Comparison of ENCODE assay signal across 27 mouse cellular contexts in genomic region chr7:103825536-103826254, GRCm38 (mm10). TPM values are rescaled to one million over a fixed set of nuclear protein-coding genes. Genes with fewer than 3 reads are reported as not detected.
A peak's percentile ranks its signal among the peaks of the same experiment; 100 is the strongest.
DNase-seq lines count a peak whose midpoint lies in the region; ATAC-seq and TF ChIP-seq lines count a peak whose summit lies in the region.
"Had no signal": no experiment of that assay in that cellular context is flagged by ENCODE, and none has a peak within 500 bp of the region (broad histone marks: within the 10 kb centered on the region; RNA-seq: fewer than 3 reads in every experiment).

No protein-coding gene starts in this region.

- TF ChIP-seq POLR2A in lung, adult 2 months (IDR thresholded peaks at IDR 0.05; ENCODE audit: borderline replicate concordance, extremely low read depth, low read depth, low read length) = no peak

- no peak overlapping the region for H3K27ac ChIP-seq in lung, embryonic 14.5 days (ENCODE audit: low read depth)
- H3K27ac ChIP-seq in liver, embryonic 13.5 days = peak overlapping the region; percentile 98
- H3K27ac ChIP-seq in stomach, embryonic 16.5 days (ENCODE audit: low read length) = no peak overlapping the region
- H3K27ac ChIP-seq: embryonic facial prominence, embryonic 12.5 days; gastrocnemius, adult 2 months; heart, embryonic 10.5 days; hindbrain, embryonic 15.5 days; limb, embryonic 10.5 days; neural tube, embryonic 13.5 days had no signal

- no peak for DNase-seq in lung, embryonic 14.5 days
- no peak for DNase-seq in lung, adult 2 months
- DNase-seq in liver, embryonic 13.5 days = no peak
- DNase-seq in thymus, postnatal 0 days (ENCODE audit: low spot score) = no peak
- no peak for DNase-seq in urinary bladder, adult 2 months (ENCODE audit: low spot score)
- DNase-seq: adrenal gland, postnatal 36 days; cerebellum, adult 11-12 months; cerebellum, postnatal 10 days; gastrocnemius, adult 2 months; kidney, postnatal 4 days; lung, postnatal 36 days; midbrain, embryonic 14.5 days had no signal

- H3K9me3 ChIP-seq in lung, embryonic 14.5 days (ENCODE audit: low read depth, low read length) = no peaks in the 10 kb centered on the region
- H3K9me3 ChIP-seq in erythroblast, embryonic 14.5 days (ENCODE audit: control insufficient read depth, low read length) = no peaks in the 10 kb centered on the region
- H3K9me3 ChIP-seq in liver, embryonic 13.5 days (replicated peaks) = no peaks in the 10 kb centered on the region
- no peaks in the 10 kb centered on the region for H3K9me3 ChIP-seq in stomach, embryonic 16.5 days (replicated peaks; ENCODE audit: control insufficient read depth, low read length)
- H3K9me3 ChIP-seq: embryonic facial prominence, embryonic 12.5 days; heart, embryonic 10.5 days; hindbrain, embryonic 15.5 days; limb, embryonic 10.5 days; neural tube, embryonic 13.5 days had no signal

- no peaks in the 10 kb centered on the region for H3K36me3 ChIP-seq in lung, embryonic 14.5 days (ENCODE audit: insufficient read depth)
- H3K36me3 ChIP-seq in erythroblast, embryonic 14.5 days (ENCODE audit: control insufficient read depth) = peaks cover 18% of the 10 kb centered on the region
- H3K36me3 ChIP-seq in liver, embryonic 13.5 days = no peaks in the 10 kb centered on the region
- H3K36me3 ChIP-seq in stomach, embryonic 16.5 days (ENCODE audit: control insufficient read depth, insufficient read depth, low read length) = no peaks in the 10 kb centered on the region
- H3K36me3 ChIP-seq: embryonic facial prominence, embryonic 12.5 days; heart, embryonic 10.5 days; hindbrain, embryonic 15.5 days; limb, embryonic 10.5 days; neural tube, embryonic 13.5 days had no signal

- no peak overlapping the region for H3K4me2 ChIP-seq in lung, embryonic 14.5 days
- H3K4me2 ChIP-seq in liver, embryonic 13.5 days = no peak overlapping the region
- no peak overlapping the region for H3K4me2 ChIP-seq in stomach, embryonic 16.5 days (ENCODE audit: low read depth, low read length)
- H3K4me2 ChIP-seq: embryonic facial prominence, embryonic 12.5 days; hindbrain, embryonic 15.5 days; neural tube, embryonic 13.5 days had no signal

- no peaks in the 10 kb centered on the region for H3K27me3 ChIP-seq in lung, embryonic 14.5 days (ENCODE audit: insufficient read depth, low read length)
- H3K27me3 ChIP-seq in erythroblast, embryonic 14.5 days (ENCODE audit: control insufficient read depth) = no peaks in the 10 kb centered on the region
- H3K27me3 ChIP-seq in liver, embryonic 13.5 days = no peaks in the 10 kb centered on the region
- no peaks in the 10 kb centered on the region for H3K27me3 ChIP-seq in stomach, embryonic 16.5 days (ENCODE audit: control insufficient read depth, insufficient read depth, low read length)
- H3K27me3 ChIP-seq: embryonic facial prominence, embryonic 12.5 days; hindbrain, embryonic 15.5 days; neural tube, embryonic 13.5 days had no signal

- 86% methylated on average over 3 of the region's 3 CpGs for WGBS in lung, embryonic 14.5 days
- 86% methylated on average over 3 of the region's 3 CpGs for WGBS in lung, adult 2 months
- WGBS in liver, embryonic 13.5 days (ENCODE audit: insufficient replicate concordance) = 61% methylated on average over 3 of the region's 3 CpGs
- WGBS in stomach, embryonic 16.5 days = 89% methylated on average over 3 of the region's 3 CpGs

- TF ChIP-seq CTCF in lung, embryonic 14.5 days (IDR thresholded peaks at IDR 0.05; ENCODE audit: low read depth) = no peak
- TF ChIP-seq CTCF in lung, adult 2 months (IDR thresholded peaks at IDR 0.05; ENCODE audit: insufficient read depth, low read length) = no peak

- no peak overlapping the region for H3K4me3 ChIP-seq in lung, embryonic 14.5 days (ENCODE audit: low read depth, low read length)
- H3K4me3 ChIP-seq in lung, adult 2 months (replicated peaks; ENCODE audit: extremely low read depth, low read depth, low read length) = no peak overlapping the region
- H3K4me3 ChIP-seq in erythroblast, embryonic 14.5 days (replicated peaks) = peak overlapping the region; percentile 63
- peak overlapping the region; percentile 43 for H3K4me3 ChIP-seq in liver, embryonic 13.5 days (replicated peaks)
- no peak overlapping the region for H3K4me3 ChIP-seq in stomach, embryonic 16.5 days (replicated peaks; ENCODE audit: low read length)
- H3K4me3 ChIP-seq: embryonic facial prominence, embryonic 12.5 days; gastrocnemius, adult 2 months; heart, embryonic 10.5 days; hindbrain, embryonic 15.5 days; limb, embryonic 10.5 days; myocyte; neural tube, embryonic 13.5 days had no signal

- no peak overlapping the region for H3K9ac ChIP-seq in lung, embryonic 14.5 days
- H3K9ac ChIP-seq in liver, embryonic 13.5 days = peak overlapping the region; percentile 29; the same call in 1 of the 2 replicates
- no peak overlapping the region for H3K9ac ChIP-seq in stomach, embryonic 16.5 days (ENCODE audit: low read length)
- H3K9ac ChIP-seq: embryonic facial prominence, embryonic 12.5 days; hindbrain, embryonic 15.5 days; neural tube, embryonic 13.5 days had no signal

- ATAC-seq in lung, embryonic 14.5 days (ENCODE audit: insufficient read depth) = peak; percentile 63; the same call in 1 of the 2 replicates
- peak; percentile 82 for ATAC-seq in liver, embryonic 13.5 days (ENCODE audit: low read depth)
- peak; percentile 69; the same call in 1 of the 2 replicates for ATAC-seq in stomach, embryonic 16.5 days (ENCODE audit: insufficient read depth, low FRiP score)
- ATAC-seq: forebrain, embryonic 14.5 days had no signal

- H3K4me1 ChIP-seq in lung, embryonic 14.5 days (ENCODE audit: insufficient read depth) = no peaks in the 10 kb centered on the region
- no peaks in the 10 kb centered on the region for H3K4me1 ChIP-seq in lung, adult 2 months (ENCODE audit: control insufficient read depth, insufficient read depth, low read length)
- peaks cover 54% of the 10 kb centered on the region for H3K4me1 ChIP-seq in erythroblast, embryonic 14.5 days (ENCODE audit: control insufficient read depth)
- peaks cover 41% of the 10 kb centered on the region for H3K4me1 ChIP-seq in liver, embryonic 13.5 days (replicated peaks)
- H3K4me1 ChIP-seq in stomach, embryonic 16.5 days (ENCODE audit: control insufficient read depth, insufficient read depth, low read length) = no peaks in the 10 kb centered on the region
- H3K4me1 ChIP-seq: embryonic facial prominence, embryonic 12.5 days; heart, embryonic 10.5 days; hindbrain, embryonic 15.5 days; limb, embryonic 10.5 days; neural tube, embryonic 13.5 days had no signal

RNA-seq across cellular contexts. Expression of gene Hbb-bs, which starts 2.2 kb away (rescaled TPM):
- polyA plus RNA-seq in lung, embryonic 14.5 days (2014; fragmentation: Nextera tagmentation; extraction: Ambion mirVana) = 7,232 and 7,259 TPM in 2 replicates
- 9,354 and 20,945 TPM in 2 replicates for polyA plus RNA-seq in lung, adult 2 months (2012; rRNA removed)
- 263,491 and 269,873 TPM in 2 replicates for polyA plus RNA-seq in erythroblast, embryonic 14.5 days (2012)
- 91,050 and 104,119 TPM in 2 replicates for polyA plus RNA-seq in liver, embryonic 13.5 days (2015; fragmentation: Nextera tagmentation; extraction: Ambion mirVana)
- polyA plus RNA-seq in stomach, embryonic 16.5 days (2015; fragmentation: Nextera tagmentation; extraction: Ambion mirVana) = 8,981 and 9,755 TPM in 2 replicates
- polyA plus RNA-seq in thymus, postnatal 0 days (2015; fragmentation: Nextera tagmentation; extraction: Ambion mirVana) = 1,063 and 1,204 TPM in 2 replicates
- polyA plus RNA-seq in urinary bladder, adult 2 months (2012; rRNA removed) = 257 and 296 TPM in 2 replicates
- polyA plus RNA-seq: myocyte had no signal

RNA-seq across cellular contexts. Expression of gene Hbb-bt, which starts 11.9 kb away (rescaled TPM):
- polyA plus RNA-seq in lung, embryonic 14.5 days (2014; fragmentation: Nextera tagmentation; extraction: Ambion mirVana) = 3,031 and 3,067 TPM in 2 replicates
- polyA plus RNA-seq in lung, adult 2 months (2012; rRNA removed) = 1,037 and 2,074 TPM in 2 replicates
- polyA plus RNA-seq in erythroblast, embryonic 14.5 days (2012) = 22,007 and 54,805 TPM in 2 replicates
- 49,070 and 53,102 TPM in 2 replicates for polyA plus RNA-seq in liver, embryonic 13.5 days (2015; fragmentation: Nextera tagmentation; extraction: Ambion mirVana)
- 3,025 and 3,577 TPM in 2 replicates for polyA plus RNA-seq in stomach, embryonic 16.5 days (2015; fragmentation: Nextera tagmentation; extraction: Ambion mirVana)
- polyA plus RNA-seq in thymus, postnatal 0 days (2015; fragmentation: Nextera tagmentation; extraction: Ambion mirVana) = 224 and 268 TPM in 2 replicates
- polyA plus RNA-seq in urinary bladder, adult 2 months (2012; rRNA removed) = 33.8 and 35.3 TPM in 2 replicates
- polyA plus RNA-seq: myocyte had no signal

RNA-seq across cellular contexts. Expression of gene Hbb-bh2, which starts 14.6 kb away (rescaled TPM):
- not detected in 2 replicates for polyA plus RNA-seq in lung, embryonic 14.5 days (2014; fragmentation: Nextera tagmentation; extraction: Ambion mirVana)
- polyA plus RNA-seq in lung, adult 2 months (2012; rRNA removed) = not detected in 2 replicates
- polyA plus RNA-seq in erythroblast, embryonic 14.5 days (2012) = 0.10 TPM in 1 of 2 replicates, not detected in the other
- polyA plus RNA-seq in liver, embryonic 13.5 days (2015; fragmentation: Nextera tagmentation; extraction: Ambion mirVana) = 0.32 and 0.36 TPM in 2 replicates
- polyA plus RNA-seq in stomach, embryonic 16.5 days (2015; fragmentation: Nextera tagmentation; extraction: Ambion mirVana) = not detected in 2 replicates
- not detected in 2 replicates for polyA plus RNA-seq in thymus, postnatal 0 days (2015; fragmentation: Nextera tagmentation; extraction: Ambion mirVana)
- polyA plus RNA-seq in urinary bladder, adult 2 months (2012; rRNA removed) = not detected in 2 replicates
- polyA plus RNA-seq: forebrain, embryonic 14.5 days; frontal cortex, adult 2 months; gonadal fat pad, adult 2 months; heart, postnatal 0 days; hindbrain, embryonic 15.5 days; intestine, embryonic 14.5 days; kidney, embryonic 16.5 days; limb, embryonic 10.5 days; liver, adult 2 months; midbrain, embryonic 14.5 days; myocyte; neural tube, embryonic 13.5 days had no signal

RNA-seq across cellular contexts. Expression of gene Hbb-bh1, which starts 17.3 kb away (rescaled TPM):
- polyA plus RNA-seq in lung, embryonic 14.5 days (2014; fragmentation: Nextera tagmentation; extraction: Ambion mirVana) = 9.2 and 18.0 TPM in 2 replicates
- not detected in 2 replicates for polyA plus RNA-seq in lung, adult 2 months (2012; rRNA removed)
- 4.0 and 4.3 TPM in 2 replicates for polyA plus RNA-seq in erythroblast, embryonic 14.5 days (2012)
- polyA plus RNA-seq in liver, embryonic 13.5 days (2015; fragmentation: Nextera tagmentation; extraction: Ambion mirVana) = 367 and 436 TPM in 2 replicates
- 0.95 and 1.4 TPM in 2 replicates for polyA plus RNA-seq in stomach, embryonic 16.5 days (2015; fragmentation: Nextera tagmentation; extraction: Ambion mirVana)
- polyA plus RNA-seq in thymus, postnatal 0 days (2015; fragmentation: Nextera tagmentation; extraction: Ambion mirVana) = 0.88 and 1.3 TPM in 2 replicates
- polyA plus RNA-seq in urinary bladder, adult 2 months (2012; rRNA removed) = 0.15 and 0.18 TPM in 2 replicates
- polyA plus RNA-seq: gonadal fat pad, adult 2 months; heart, postnatal 0 days; liver, adult 2 months; myocyte had no signal

RNA-seq across cellular contexts. Expression of gene Hbb-y, which starts 27.3 kb away (rescaled TPM):
- polyA plus RNA-seq in lung, embryonic 14.5 days (2014; fragmentation: Nextera tagmentation; extraction: Ambion mirVana) = 1,485 and 1,968 TPM in 2 replicates
- polyA plus RNA-seq in lung, adult 2 months (2012; rRNA removed) = 0.37 TPM in 1 of 2 replicates, not detected in the other
- polyA plus RNA-seq in erythroblast, embryonic 14.5 days (2012) = 85.0 and 543 TPM in 2 replicates
- polyA plus RNA-seq in liver, embryonic 13.5 days (2015; fragmentation: Nextera tagmentation; extraction: Ambion mirVana) = 3,309 and 4,306 TPM in 2 replicates
- 35.5 and 42.6 TPM in 2 replicates for polyA plus RNA-seq in stomach, embryonic 16.5 days (2015; fragmentation: Nextera tagmentation; extraction: Ambion mirVana)
- 2.1 and 2.6 TPM in 2 replicates for polyA plus RNA-seq in thymus, postnatal 0 days (2015; fragmentation: Nextera tagmentation; extraction: Ambion mirVana)
- 0.29 and 0.55 TPM in 2 replicates for polyA plus RNA-seq in urinary bladder, adult 2 months (2012; rRNA removed)
- polyA plus RNA-seq: gonadal fat pad, adult 2 months; liver, adult 2 months; myocyte had no signal

Comparison
In these comparisons a context has a peak if more than half of its experiments do, and no peak if none do; other contexts are left out.
1. H3K4me3 ChIP-seq: peak in erythroblast, embryonic 14.5 days (single experiment) and liver, embryonic 13.5 days (single experiment); none in lung, embryonic 14.5 days (single experiment), lung, adult 2 months (single experiment) and stomach, embryonic 16.5 days (single experiment).
2. Peak in every context shown above with its lines, with median percentiles within 50 percentile points of each other: ATAC-seq.